Mouse (Mus musculus) liver, adult 2 months (tissue): Measurements from ENCODE around the gene Bank1. TPM values are rescaled to one million over a fixed set of nuclear protein-coding genes. Genes with fewer than 3 reads are reported as not detected.
"Not testable (repeated sequence)": the region's sequence is repeated elsewhere in the genome, so short reads cannot be mapped to it uniquely, and the experiment has no call there.

Experiments used
- DNase-seq: peaks from one replicate; pipeline ENCODE4 v3.0.0-alpha.2; 2011; ENCODE audit warnings: low read depth, low spot score; ENCODE audit errors: extremely low read depth
- H3K27ac ChIP-seq: fragments of 200-500 bp; replicated peaks from 2 replicates; pipeline ENCODE4 v1.5.1; 2012; ENCODE audit warnings: low read depth, mild to moderate bottlenecking, control low read depth, inconsistent platforms, low read length; ENCODE audit not compliant: insufficient read depth
- H3K27me3 ChIP-seq: fragments of 200-500 bp; 2 replicates; pipeline ENCODE4 v1.6.1; 2012; ENCODE audit warnings: mild to moderate bottlenecking, moderate library complexity, low read length, inconsistent platforms; ENCODE audit not compliant: control insufficient read depth, insufficient read depth
- H3K36me3 ChIP-seq: fragments of 200-500 bp; 2 replicates; pipeline ENCODE4 v1.6.1; 2012; ENCODE audit warnings: low read length, inconsistent platforms; ENCODE audit not compliant: control insufficient read depth, insufficient read depth
- H3K4me1 ChIP-seq: fragments of 200-500 bp; 2 replicates; pipeline ENCODE4 v1.6.1; 2011; ENCODE audit warnings: low read length; ENCODE audit not compliant: control insufficient read depth, insufficient read depth
- H3K4me3 ChIP-seq: fragments of 200-500 bp; 2 replicates; pipeline ENCODE4 v1.5.1; 2011; ENCODE audit warnings: low read depth, mild to moderate bottlenecking, control low read depth, low read length, moderate library complexity; ENCODE audit not compliant: insufficient read depth
- H3K79me2 ChIP-seq: fragments of 200-500 bp; 2 replicates; pipeline ENCODE4 v1.6.1; 2012; ENCODE audit warnings: inconsistent platforms, mild to moderate bottlenecking, low read length, moderate library complexity; ENCODE audit not compliant: control insufficient read depth, insufficient read depth
- H3K9ac ChIP-seq: fragments of 200-500 bp; 2 replicates; pipeline ENCODE4 v1.6.1; 2012; ENCODE audit warnings: low read depth, mild to moderate bottlenecking, control low read depth, inconsistent platforms, low read length
- CTCF ChIP-seq: fragments of 200-500 bp; IDR thresholded peaks from 2 replicates; pipeline ENCODE4 v1.5.1; 2011; ENCODE audit warnings: low read depth, low read length, control low read depth
- POLR2A ChIP-seq: fragments of 200-500 bp; IDR thresholded peaks from 2 replicates; pipeline ENCODE4 v1.6.1; 2011; ENCODE audit warnings: low read length, control low read depth; ENCODE audit not compliant: insufficient read depth; ENCODE audit errors: extremely low read depth
- WGBS: fragments of 180-500 bp; shearing (Covaris S2); methylation state at CpG from one replicate; pipeline ENCODE4 v1.1.7; 2018; 5-methylcytosine and 5-hydroxymethylcytosine counted together
- polyA plus RNA-seq: library from polyadenylated mRNA; depleted of rRNA; stranded (reverse); fragments of >200 nt; gene quantifications from 2 replicates; pipeline ENCODE4 v1.2.3, GENCODE M21; 2012
- total RNA-seq: library from RNA; depleted of rRNA; stranded (reverse); fragments of >200 nt; gene quantifications from 2 replicates; pipeline ENCODE4 v1.2.3, GENCODE M21; 2014

Bank1 gene
- total and polyA plus RNA-seq, 2 experiments: 0.49 to 3.2 TPM

- Histone ChIP-seq H3K27me3 (no peaks in the 10 kb centered on the region), H3K4me1 (no peaks in the 10 kb centered on the region), H3K79me2 (no peaks in the 10 kb centered on the region), H3K9ac (no peak overlapping the region), H3K4me3 (no peak overlapping the region), H3K36me3 (no peaks in the 10 kb centered on the region), H3K27ac (no peak overlapping the region)
- WGBS: 88% methylated on average over 3 of the region's 3 CpGs
- TF ChIP-seq POLR2A (no peak), CTCF (no peak)
- no peak for DNase-seq
These were observed 3.9 kb downstream of the Bank1 start for GRCm38 (mm10) chr3:136321936-136322335.

GRCm38 (mm10) chr3:136308487-136308886 lies 17.4 kb downstream of the Bank1 start:
- Histone ChIP-seq H3K27ac (no peak overlapping the region), H3K36me3 (no peaks in the 10 kb centered on the region), H3K4me1 (no peaks in the 10 kb centered on the region), H3K9ac (no peak overlapping the region), H3K4me3 (no peak overlapping the region), H3K79me2 (no peaks in the 10 kb centered on the region), H3K27me3 (no peaks in the 10 kb centered on the region)
- 89% methylated on average over 1 of the region's 1 CpGs for WGBS
- TF ChIP-seq POLR2A (no peak), CTCF (no peak)
- no peak for DNase-seq

GRCm38 (mm10) chr3:136306564-136307158 lies 19.2 kb downstream of the Bank1 start:
- Histone ChIP-seq H3K4me1 (no peaks in the 10 kb centered on the region), H3K79me2 (no peaks in the 10 kb centered on the region), H3K4me3 (no peak overlapping the region), H3K9ac (no peak overlapping the region), H3K36me3 (no peaks in the 10 kb centered on the region), H3K27ac (no peak overlapping the region), H3K27me3 (no peaks in the 10 kb centered on the region)
- no peak for TF ChIP-seq POLR2A
- no peak for TF ChIP-seq CTCF
- 66% methylated on average over 5 of the region's 5 CpGs for WGBS
- no peak for DNase-seq

GRCm38 (mm10) chr3:136302541-136302940 lies 23.3 kb downstream of the Bank1 start:
- Histone ChIP-seq H3K9ac (no peak overlapping the region), H3K36me3 (no peaks in the 10 kb centered on the region), H3K27ac (no peak overlapping the region), H3K4me1 (no peaks in the 10 kb centered on the region), H3K4me3 (no peak overlapping the region), H3K27me3 (no peaks in the 10 kb centered on the region), H3K79me2 (no peaks in the 10 kb centered on the region)
- no peak for DNase-seq
- TF ChIP-seq POLR2A: no peak
- TF ChIP-seq CTCF: no peak
- 32% methylated on average over 1 of the region's 1 CpGs for WGBS

GRCm38 (mm10) chr3:136300810-136301209 lies 25.1 kb downstream of the Bank1 start:
- H3K9ac ChIP-seq, H3K4me3 ChIP-seq, DNase-seq, H3K4me1 ChIP-seq, H3K36me3 ChIP-seq, H3K27ac ChIP-seq, H3K79me2 ChIP-seq, H3K27me3 ChIP-seq: not testable (repeated sequence)
- 88% methylated on average over 2 of the region's 2 CpGs for WGBS

- no peak for DNase-seq
- no peaks in the 10 kb centered on the region for H3K4me1 ChIP-seq
- no peaks in the 10 kb centered on the region for H3K36me3 ChIP-seq
- no peak overlapping the region for H3K27ac ChIP-seq
- no peaks in the 10 kb centered on the region for H3K79me2 ChIP-seq
- H3K9ac ChIP-seq: no peak overlapping the region
- H3K27me3 ChIP-seq: peaks cover 2% of the 10 kb centered on the region; the same call in 1 of the 2 replicates
- WGBS: 90% methylated on average over 2 of the region's 2 CpGs
- no peak overlapping the region for H3K4me3 ChIP-seq
- TF ChIP-seq POLR2A: no peak
- no peak for TF ChIP-seq CTCF
These were observed 28.5 kb downstream of the Bank1 start for GRCm38 (mm10) chr3:136297355-136297754.
